ENCODE assay signal across 8 mouse cellular contexts in genomic region chr6:29433038-29433803, GRCm38 (mm10). TPM values are rescaled to one million over a fixed set of nuclear protein-coding genes. Genes with fewer than 3 reads are reported as not detected.
DNase-seq lines count a peak whose midpoint lies in the region; ATAC-seq and TF ChIP-seq lines count a peak whose summit lies in the region.

Flnc (plus strand) TSS chr6:29433256.

- peaks cover 5% of the 10 kb centered on the region for H3K4me1 ChIP-seq in spleen, adult 2 months (ENCODE audit: control insufficient read depth, insufficient read depth, insufficient read length)
- peaks cover 74% of the 10 kb centered on the region for H3K4me1 ChIP-seq in heart, embryonic 10.5 days
- peaks cover 48% of the 10 kb centered on the region for H3K4me1 ChIP-seq in midbrain, embryonic 13.5 days (replicated peaks)

- 4% methylated on average over 69 of the region's 77 CpGs for WGBS in spleen, adult 2 months
- WGBS in heart, embryonic 10.5 days: under 1% methylated on average over 71 of the region's 77 CpGs
- WGBS in midbrain, embryonic 13.5 days: under 1% methylated on average over 56 of the region's 77 CpGs

- H3K27me3 ChIP-seq in spleen, adult 2 months (ENCODE audit: control insufficient read depth, insufficient read depth, low read length): peaks cover 14% of the 10 kb centered on the region
- peaks cover 28% of the 10 kb centered on the region for H3K27me3 ChIP-seq in heart, embryonic 10.5 days (ENCODE audit: insufficient read depth, poor library complexity, severe bottlenecking)
- H3K27me3 ChIP-seq in midbrain, embryonic 13.5 days: peaks cover 53% of the 10 kb centered on the region

- no peak within 1 kb of the TSS for H3K27ac ChIP-seq in spleen, adult 2 months (ENCODE audit: insufficient read depth, low read length)
- peak within 1 kb of the TSS; percentile 93 for H3K27ac ChIP-seq in heart, embryonic 10.5 days
- H3K27ac ChIP-seq in midbrain, embryonic 13.5 days: no peak within 1 kb of the TSS

- DNase-seq in spleen, adult 2 months (ENCODE audit: low read depth in 1 of 2, low spot score in 2 of 2): no peak
- no peak for DNase-seq in spleen, postnatal 14 days (ENCODE audit: low spot score in 2 of 2)
- peak; percentile 55 for DNase-seq in embryo, embryonic 9.5 days (ENCODE audit: extremely low spot score)
- no peak for DNase-seq in heart, embryonic 10.5 days (ENCODE audit: low spot score)
- peak; percentile 74 for DNase-seq in kidney, postnatal 10 days
- DNase-seq in yolk sac, embryonic 10.5 days (ENCODE audit: low spot score): peak; percentile 42
- no peak for DNase-seq in right cerebral cortex, adult 18-20 months

- peak within 1 kb of the TSS; percentile 57 for H3K9ac ChIP-seq in midbrain, embryonic 13.5 days (replicated peaks)

- H3K4me3 ChIP-seq in spleen, adult 2 months (ENCODE audit: extremely low read depth, insufficient read depth, insufficient read length): peak within 1 kb of the TSS; percentile 37; the same call in 1 of the 2 replicates
- H3K4me3 ChIP-seq in heart, embryonic 10.5 days: peak within 1 kb of the TSS; percentile 74
- H3K4me3 ChIP-seq in midbrain, embryonic 13.5 days (replicated peaks): peak within 1 kb of the TSS; percentile 42

- ATAC-seq in midbrain, embryonic 13.5 days: no peak

- no peak for TF ChIP-seq CTCF in spleen, adult 2 months (IDR thresholded peaks at IDR 0.05; ENCODE audit: extremely low read depth, insufficient read depth, insufficient read length, insufficient replicate concordance)

- H3K9me3 ChIP-seq in heart, embryonic 10.5 days: no peaks in the 10 kb centered on the region
- H3K9me3 ChIP-seq in midbrain, embryonic 13.5 days: no peaks in the 10 kb centered on the region

- H3K4me2 ChIP-seq in midbrain, embryonic 13.5 days (replicated peaks): peak within 1 kb of the TSS; percentile 76

- H3K36me3 ChIP-seq in spleen, adult 2 months (ENCODE audit: control insufficient read depth, insufficient read depth, low read length): no peaks in the 10 kb centered on the region
- H3K36me3 ChIP-seq in heart, embryonic 10.5 days: peaks cover 10% of the 10 kb centered on the region
- no peaks in the 10 kb centered on the region for H3K36me3 ChIP-seq in midbrain, embryonic 13.5 days

- no peak for TF ChIP-seq POLR2A in spleen, adult 2 months (IDR thresholded peaks at IDR 0.05; ENCODE audit: low read depth, low read length)

RNA-seq across cellular contexts. Expression of gene Flnc, which starts in this region (rescaled TPM):
- 0.32 and 0.38 TPM in 2 replicates for polyA plus RNA-seq in spleen, adult 2 months (2012; rRNA removed)
- polyA plus RNA-seq in heart, embryonic 10.5 days (2016; fragmentation: Nextera tagmentation; extraction: Ambion mirVana): 40.2 and 83.3 TPM in 2 replicates
- polyA plus RNA-seq in midbrain, embryonic 13.5 days (2015; fragmentation: Nextera tagmentation; extraction: Ambion mirVana): 2.8 and 3.8 TPM in 2 replicates

Comparison
In these comparisons a context has a peak if more than half of its experiments do, and no peak if none do; other contexts are left out.
1. DNase-seq: peak in embryo, embryonic 9.5 days (single experiment), kidney, postnatal 10 days (single experiment) and yolk sac, embryonic 10.5 days (single experiment); none in spleen, adult 2 months (0 of 2), spleen, postnatal 14 days (0 of 2), heart, embryonic 10.5 days (single experiment) and right cerebral cortex, adult 18-20 months (single experiment).
2. Peak in every context shown above with its lines, with median percentiles within 50 percentile points of each other: H3K4me3 ChIP-seq.